Mouse (Mus musculus) spleen, adult 2 months (tissue): ENCODE data around the gene Lrrc1.

Source experiments
- CTCF ChIP-seq: fragments of 200-500 bp; IDR thresholded peaks from 2 replicates; pipeline ENCODE4 v1.5.1; 2011; ENCODE audit warnings: mild to moderate bottlenecking, inconsistent platforms; ENCODE audit not compliant: insufficient read depth, insufficient read length, insufficient replicate concordance; ENCODE audit errors: extremely low read depth
- POLR2A ChIP-seq: fragments of 200-500 bp; IDR thresholded peaks from 2 replicates; pipeline ENCODE4 v1.6.1; 2011; ENCODE audit warnings: low read depth, low read length, inconsistent platforms

GRCm38 (mm10) chr9:77406906-77407305, 137.8 kb downstream of the Lrrc1 start:
- TF ChIP-seq POLR2A (no peak), CTCF (no peak)
